Mouse (Mus musculus): ENCODE results near the gene Trim75. TPM values are rescaled to one million over a fixed set of nuclear protein-coding genes. Genes with fewer than 3 reads are reported as not detected.

Gene Trim75
- polyA plus RNA-seq, 1 experiment from 2014 or later: not detected

- H3K9me3 ChIP-seq (ENCODE audit: control insufficient read depth, low read length): no peaks in the 10 kb centered on the region
- H3K27ac ChIP-seq (ENCODE audit: low read depth, low read length): peak overlapping the region; percentile 60
- H3K36me3 ChIP-seq (ENCODE audit: control insufficient read depth, insufficient read depth, low read length): no peaks in the 10 kb centered on the region
- H3K27me3 ChIP-seq (replicated peaks; ENCODE audit: control insufficient read depth, insufficient read depth, low read length): no peaks in the 10 kb centered on the region
- peak overlapping the region; percentile 72 for H3K4me2 ChIP-seq
- WGBS: 12% methylated on average over 10 of the region's 10 CpGs
- no peaks in the 10 kb centered on the region; the same call in 1 of the 2 replicates for H3K4me1 ChIP-seq (replicated peaks; ENCODE audit: control insufficient read depth, insufficient read depth, low read length)
- DNase-seq (ENCODE audit: low spot score): no peak
- ATAC-seq (replicated peaks; ENCODE audit: low FRiP score): no peak
- H3K9ac ChIP-seq (ENCODE audit: low read depth, low read length): peak overlapping the region; percentile 73
- H3K4me3 ChIP-seq (ENCODE audit: low read depth, low read length): peak overlapping the region; percentile 72
Measured at GRCm38 (mm10) chr8:64947698-64948034, 40.0 kb downstream of the Trim75 start.

- peak within 1 kb of the TSS; percentile 72 for H3K4me2 ChIP-seq
- peak within 1 kb of the TSS; percentile 73 for H3K9ac ChIP-seq (ENCODE audit: low read depth, low read length)
- peak; percentile 96 for ATAC-seq (replicated peaks; ENCODE audit: low FRiP score)
- H3K4me3 ChIP-seq (ENCODE audit: low read depth, low read length): peak within 1 kb of the TSS; percentile 72
- H3K27me3 ChIP-seq (replicated peaks; ENCODE audit: control insufficient read depth, insufficient read depth, low read length): no peaks in the 10 kb centered on the region
- peak within 1 kb of the TSS; percentile 60 for H3K27ac ChIP-seq (ENCODE audit: low read depth, low read length)
- H3K9me3 ChIP-seq (ENCODE audit: control insufficient read depth, low read length): no peaks in the 10 kb centered on the region
- H3K4me1 ChIP-seq (replicated peaks; ENCODE audit: control insufficient read depth, insufficient read depth, low read length): no peaks in the 10 kb centered on the region; the same call in 1 of the 2 replicates
- under 1% methylated on average over 73 of the region's 73 CpGs for WGBS
- DNase-seq (ENCODE audit: low spot score): peak; percentile 95
- no peaks in the 10 kb centered on the region for H3K36me3 ChIP-seq (ENCODE audit: control insufficient read depth, insufficient read depth, low read length)
Measured at GRCm38 (mm10) chr8:64946820-64947697, 40.6 kb downstream of the Trim75 start, which contains the start of gene Tmem192. Tmem192 (plus strand) TSS chr8:64947185.

GRCm38 (mm10) chr8:64946441-64946819, 41.2 kb downstream of the Trim75 start:
- Histone ChIP-seq H3K9me3 (ENCODE audit: control insufficient read depth, low read length) (no peaks in the 10 kb centered on the region), H3K9ac (ENCODE audit: low read depth, low read length) (no peak overlapping the region), H3K4me3 (ENCODE audit: low read depth, low read length) (peak overlapping the region; percentile 72), H3K4me2 (peak overlapping the region; percentile 72), H3K4me1 (replicated peaks; ENCODE audit: control insufficient read depth, insufficient read depth, low read length) (no peaks in the 10 kb centered on the region; the same call in 1 of the 2 replicates), H3K27me3 (replicated peaks; ENCODE audit: control insufficient read depth, insufficient read depth, low read length) (no peaks in the 10 kb centered on the region), H3K36me3 (ENCODE audit: control insufficient read depth, insufficient read depth, low read length) (no peaks in the 10 kb centered on the region), H3K27ac (ENCODE audit: low read depth, low read length) (no peak overlapping the region)
- ATAC-seq (replicated peaks; ENCODE audit: low FRiP score) (no peak), DNase-seq (ENCODE audit: low spot score) (no peak)
- 48% methylated on average over 8 of the region's 8 CpGs for WGBS

- Histone ChIP-seq H3K36me3 (ENCODE audit: control insufficient read depth, insufficient read depth, low read length) (no peaks in the 10 kb centered on the region), H3K27me3 (replicated peaks; ENCODE audit: control insufficient read depth, insufficient read depth, low read length) (no peaks in the 10 kb centered on the region), H3K27ac (ENCODE audit: low read depth, low read length) (no peak overlapping the region), H3K4me1 (replicated peaks; ENCODE audit: control insufficient read depth, insufficient read depth, low read length) (no peaks in the 10 kb centered on the region; the same call in 1 of the 2 replicates), H3K4me2 (no peak overlapping the region), H3K4me3 (ENCODE audit: low read depth, low read length) (no peak overlapping the region), H3K9me3 (ENCODE audit: control insufficient read depth, low read length) (no peaks in the 10 kb centered on the region), H3K9ac (ENCODE audit: low read depth, low read length) (no peak overlapping the region)
- ATAC-seq (replicated peaks; ENCODE audit: low FRiP score) (no peak), DNase-seq (ENCODE audit: low spot score) (no peak)
- 61% methylated on average over 7 of the region's 7 CpGs for WGBS
Measured at GRCm38 (mm10) chr8:64945606-64946005, 42.0 kb downstream of the Trim75 start.

- 25% methylated on average over 5 of the region's 5 CpGs for WGBS
- ATAC-seq (replicated peaks; ENCODE audit: low FRiP score): no peak
Measured at GRCm38 (mm10) chr8:64944831-64945230, 42.8 kb downstream of the Trim75 start.

GRCm38 (mm10) chr8:64942946-64943345, 44.7 kb downstream of the Trim75 start:
- no peaks in the 10 kb centered on the region for H3K9me3 ChIP-seq (ENCODE audit: control insufficient read depth, low read length)
- no peak for ATAC-seq (replicated peaks; ENCODE audit: low FRiP score)
- H3K4me3 ChIP-seq (ENCODE audit: low read depth, low read length): no peak overlapping the region
- no peaks in the 10 kb centered on the region for H3K27me3 ChIP-seq (replicated peaks; ENCODE audit: control insufficient read depth, insufficient read depth, low read length)
- no peak for DNase-seq (ENCODE audit: low spot score)
- H3K4me2 ChIP-seq: no peak overlapping the region
- H3K9ac ChIP-seq (ENCODE audit: low read depth, low read length): no peak overlapping the region
- H3K36me3 ChIP-seq (ENCODE audit: control insufficient read depth, insufficient read depth, low read length): no peaks in the 10 kb centered on the region
- WGBS: 22% methylated on average over 5 of the region's 5 CpGs
- no peak overlapping the region for H3K27ac ChIP-seq (ENCODE audit: low read depth, low read length)
- no peaks in the 10 kb centered on the region; the same call in 1 of the 2 replicates for H3K4me1 ChIP-seq (replicated peaks; ENCODE audit: control insufficient read depth, insufficient read depth, low read length)

More at GRCm38 (mm10) chr8:64944831-64945230, 42.8 kb downstream of the Trim75 start:
- Histone ChIP-seq H3K9ac (ENCODE audit: low read depth, low read length) (no peak overlapping the region), H3K4me1 (replicated peaks; ENCODE audit: control insufficient read depth, insufficient read depth, low read length) (no peaks in the 10 kb centered on the region; the same call in 1 of the 2 replicates), H3K27ac (ENCODE audit: low read depth, low read length) (no peak overlapping the region), H3K27me3 (replicated peaks; ENCODE audit: control insufficient read depth, insufficient read depth, low read length) (no peaks in the 10 kb centered on the region), H3K4me2 (no peak overlapping the region), H3K36me3 (ENCODE audit: control insufficient read depth, insufficient read depth, low read length) (no peaks in the 10 kb centered on the region), H3K4me3 (ENCODE audit: low read depth, low read length) (no peak overlapping the region), H3K9me3 (ENCODE audit: control insufficient read depth, low read length) (no peaks in the 10 kb centered on the region)
- DNase-seq (ENCODE audit: low spot score): no peak

- H3K4me3 ChIP-seq (ENCODE audit: low read depth, low read length): no peak overlapping the region
- no peaks in the 10 kb centered on the region for H3K36me3 ChIP-seq (ENCODE audit: control insufficient read depth, insufficient read depth, low read length)
- no peaks in the 10 kb centered on the region; the same call in 1 of the 2 replicates for H3K4me1 ChIP-seq (replicated peaks; ENCODE audit: control insufficient read depth, insufficient read depth, low read length)
- no peak overlapping the region for H3K27ac ChIP-seq (ENCODE audit: low read depth, low read length)
- ATAC-seq (replicated peaks; ENCODE audit: low FRiP score): no peak
- peak; percentile 54 for DNase-seq (ENCODE audit: low spot score)
- 14% methylated on average over 9 of the region's 9 CpGs for WGBS
- H3K27me3 ChIP-seq (replicated peaks; ENCODE audit: control insufficient read depth, insufficient read depth, low read length): no peaks in the 10 kb centered on the region
- H3K9me3 ChIP-seq (ENCODE audit: control insufficient read depth, low read length): no peaks in the 10 kb centered on the region
- no peak overlapping the region for H3K9ac ChIP-seq (ENCODE audit: low read depth, low read length)
- H3K4me2 ChIP-seq: no peak overlapping the region
Measured at GRCm38 (mm10) chr8:64941495-64941894, 46.1 kb downstream of the Trim75 start.

- no peak overlapping the region for H3K4me2 ChIP-seq
- no peaks in the 10 kb centered on the region for H3K9me3 ChIP-seq (ENCODE audit: control insufficient read depth, low read length)
- no peaks in the 10 kb centered on the region for H3K27me3 ChIP-seq (replicated peaks; ENCODE audit: control insufficient read depth, insufficient read depth, low read length)
- no peak overlapping the region for H3K27ac ChIP-seq (ENCODE audit: low read depth, low read length)
- WGBS: 80% methylated on average over 8 of the region's 8 CpGs
- no peaks in the 10 kb centered on the region for H3K4me1 ChIP-seq (replicated peaks; ENCODE audit: control insufficient read depth, insufficient read depth, low read length)
- no peak overlapping the region for H3K9ac ChIP-seq (ENCODE audit: low read depth, low read length)
- H3K36me3 ChIP-seq (ENCODE audit: control insufficient read depth, insufficient read depth, low read length): no peaks in the 10 kb centered on the region
- DNase-seq (ENCODE audit: low spot score) (no peak), ATAC-seq (replicated peaks; ENCODE audit: low FRiP score) (no peak)
- no peak overlapping the region for H3K4me3 ChIP-seq (ENCODE audit: low read depth, low read length)
Measured at GRCm38 (mm10) chr8:64941019-64941418, 46.6 kb downstream of the Trim75 start.

- no peak for DNase-seq (ENCODE audit: low spot score)
- no peak overlapping the region for H3K9ac ChIP-seq (ENCODE audit: low read depth, low read length)
- H3K4me2 ChIP-seq: no peak overlapping the region
- no peak for ATAC-seq (replicated peaks; ENCODE audit: low FRiP score)
- H3K4me1 ChIP-seq (replicated peaks; ENCODE audit: control insufficient read depth, insufficient read depth, low read length): no peaks in the 10 kb centered on the region
- no peak overlapping the region for H3K4me3 ChIP-seq (ENCODE audit: low read depth, low read length)
- H3K27me3 ChIP-seq (replicated peaks; ENCODE audit: control insufficient read depth, insufficient read depth, low read length): no peaks in the 10 kb centered on the region
- no peaks in the 10 kb centered on the region for H3K9me3 ChIP-seq (ENCODE audit: control insufficient read depth, low read length)
- no peaks in the 10 kb centered on the region for H3K36me3 ChIP-seq (ENCODE audit: control insufficient read depth, insufficient read depth, low read length)
- WGBS: 65% methylated on average over 3 of the region's 3 CpGs
- no peak overlapping the region for H3K27ac ChIP-seq (ENCODE audit: low read depth, low read length)
Measured at GRCm38 (mm10) chr8:64934997-64935396, 52.6 kb downstream of the Trim75 start.

Data from liver, embryonic 11.5 days (tissue).